Mouse (Mus musculus): ENCODE results near the gene Frrs1. TPM values are rescaled to one million over a fixed set of nuclear protein-coding genes. Genes with fewer than 3 reads are reported as not detected.
"Not testable (repeated sequence)": the region's sequence is repeated elsewhere in the genome, so short reads cannot be mapped to it uniquely, and the experiment has no call there.

Frrs1 gene
- polyA plus RNA-seq (2012; ENCODE audit: insufficient read depth, insufficient read length, missing spikeins): 74.9 and 77.9 TPM in 2 replicates

GRCm38 (mm10) chr3:116858941-116859685 is at the start of gene Frrs1:
Gene Frrs1 (plus strand): TSS chr3:116859464.
- TF ChIP-seq POLR2A (IDR thresholded peaks at IDR 0.05; ENCODE audit: borderline replicate concordance, low read depth, low read length) (no peak), CTCF (IDR thresholded peaks at IDR 0.05; ENCODE audit: low read depth, low read length) (no peak)
- H3K27ac ChIP-seq (ENCODE audit: insufficient read depth, low read depth, low read length): peak within 1 kb of the TSS; percentile 79
- peaks cover 43% of the 10 kb centered on the region for H3K4me1 ChIP-seq (ENCODE audit: control insufficient read depth, insufficient read depth, low read length)
- H3K4me3 ChIP-seq (ENCODE audit: insufficient read depth, low read length): no peak within 1 kb of the TSS

GRCm38 (mm10) chr3:116810351-116810750 is 48.9 kb upstream of the Frrs1 start:
- H3K4me1 ChIP-seq (ENCODE audit: control insufficient read depth, insufficient read depth, low read length): peaks cover 23% of the 10 kb centered on the region
- H3K4me3 ChIP-seq (ENCODE audit: insufficient read depth, low read length); H3K27ac ChIP-seq (ENCODE audit: insufficient read depth, low read depth, low read length): not testable (repeated sequence)

GRCm38 (mm10) chr3:116812946-116813345 is 46.3 kb upstream of the Frrs1 start:
- no peak overlapping the region for H3K27ac ChIP-seq (ENCODE audit: insufficient read depth, low read depth, low read length)
- H3K4me1 ChIP-seq (ENCODE audit: control insufficient read depth, insufficient read depth, low read length): peaks cover 13% of the 10 kb centered on the region
- TF ChIP-seq CTCF (IDR thresholded peaks at IDR 0.05; ENCODE audit: low read depth, low read length): no peak
- no peak for TF ChIP-seq POLR2A (IDR thresholded peaks at IDR 0.05; ENCODE audit: borderline replicate concordance, low read depth, low read length)
- H3K4me3 ChIP-seq (ENCODE audit: insufficient read depth, low read length): no peak overlapping the region

GRCm38 (mm10) chr3:116815305-116815797 is 43.9 kb upstream of the Frrs1 start:
- no peak overlapping the region for H3K27ac ChIP-seq (ENCODE audit: insufficient read depth, low read depth, low read length)
- H3K4me3 ChIP-seq (ENCODE audit: insufficient read depth, low read length): no peak overlapping the region
- H3K4me1 ChIP-seq (ENCODE audit: control insufficient read depth, insufficient read depth, low read length): peaks cover 7% of the 10 kb centered on the region
- no peak for TF ChIP-seq CTCF (IDR thresholded peaks at IDR 0.05; ENCODE audit: low read depth, low read length)
- no peak for TF ChIP-seq POLR2A (IDR thresholded peaks at IDR 0.05; ENCODE audit: borderline replicate concordance, low read depth, low read length)

- H3K27ac ChIP-seq (ENCODE audit: insufficient read depth, low read depth, low read length): no peak overlapping the region
- TF ChIP-seq CTCF (IDR thresholded peaks at IDR 0.05; ENCODE audit: low read depth, low read length) (no peak), POLR2A (IDR thresholded peaks at IDR 0.05; ENCODE audit: borderline replicate concordance, low read depth, low read length) (no peak)
- no peak overlapping the region for H3K4me3 ChIP-seq (ENCODE audit: insufficient read depth, low read length)
- peaks cover 7% of the 10 kb centered on the region for H3K4me1 ChIP-seq (ENCODE audit: control insufficient read depth, insufficient read depth, low read length)
Observed at GRCm38 (mm10) chr3:116815916-116816315, 43.3 kb upstream of the Frrs1 start.

GRCm38 (mm10) chr3:116816674-116817215 is 42.5 kb upstream of the Frrs1 start:
- no peak overlapping the region for H3K27ac ChIP-seq (ENCODE audit: insufficient read depth, low read depth, low read length)
- TF ChIP-seq POLR2A (IDR thresholded peaks at IDR 0.05; ENCODE audit: borderline replicate concordance, low read depth, low read length) (no peak), CTCF (IDR thresholded peaks at IDR 0.05; ENCODE audit: low read depth, low read length) (no peak)

GRCm38 (mm10) chr3:116817231-116817630 is 42.0 kb upstream of the Frrs1 start:
- H3K4me1 ChIP-seq (ENCODE audit: control insufficient read depth, insufficient read depth, low read length): peaks cover 3% of the 10 kb centered on the region; the same call in 1 of the 2 replicates
- no peak overlapping the region for H3K27ac ChIP-seq (ENCODE audit: insufficient read depth, low read depth, low read length)
- no peak for TF ChIP-seq POLR2A (IDR thresholded peaks at IDR 0.05; ENCODE audit: borderline replicate concordance, low read depth, low read length)
- no peak for TF ChIP-seq CTCF (IDR thresholded peaks at IDR 0.05; ENCODE audit: low read depth, low read length)
- H3K4me3 ChIP-seq (ENCODE audit: insufficient read depth, low read length): no peak overlapping the region

More at GRCm38 (mm10) chr3:116816674-116817215, 42.5 kb upstream of the Frrs1 start:
- Histone ChIP-seq H3K4me3 (ENCODE audit: insufficient read depth, low read length) (no peak overlapping the region), H3K4me1 (ENCODE audit: control insufficient read depth, insufficient read depth, low read length) (peaks cover 5% of the 10 kb centered on the region)

- Histone ChIP-seq H3K27ac (ENCODE audit: insufficient read depth, low read depth, low read length) (no peak overlapping the region), H3K4me1 (ENCODE audit: control insufficient read depth, insufficient read depth, low read length) (no peaks in the 10 kb centered on the region), H3K4me3 (ENCODE audit: insufficient read depth, low read length) (no peak overlapping the region)
- TF ChIP-seq POLR2A (IDR thresholded peaks at IDR 0.05; ENCODE audit: borderline replicate concordance, low read depth, low read length) (no peak), CTCF (IDR thresholded peaks at IDR 0.05; ENCODE audit: low read depth, low read length) (no peak)
Observed at GRCm38 (mm10) chr3:116826471-116827215, 32.6 kb upstream of the Frrs1 start.

- H3K27ac ChIP-seq (ENCODE audit: insufficient read depth, low read depth, low read length): no peak overlapping the region
- TF ChIP-seq CTCF (IDR thresholded peaks at IDR 0.05; ENCODE audit: low read depth, low read length) (no peak), POLR2A (IDR thresholded peaks at IDR 0.05; ENCODE audit: borderline replicate concordance, low read depth, low read length) (no peak)
- H3K4me1 ChIP-seq (ENCODE audit: control insufficient read depth, insufficient read depth, low read length): no peaks in the 10 kb centered on the region
- no peak overlapping the region for H3K4me3 ChIP-seq (ENCODE audit: insufficient read depth, low read length)
Observed at GRCm38 (mm10) chr3:116829274-116829920, 29.9 kb upstream of the Frrs1 start.
